Mouse (Mus musculus): ENCODE results near the gene Gse1. TPM values are rescaled to one million over a fixed set of nuclear protein-coding genes. Genes with fewer than 3 reads are reported as not detected.
A peak's percentile ranks its signal among the peaks of the same experiment; 100 is the strongest.

The Gse1 gene
- polyA plus RNA-seq, 1 experiment = 70.4 TPM

- no peak for TF ChIP-seq CTCF (IDR thresholded peaks at IDR 0.05; ENCODE audit: borderline replicate concordance, extremely low read depth, insufficient read depth, insufficient read length)
- TF ChIP-seq POLR2A (IDR thresholded peaks at IDR 0.05; ENCODE audit: borderline replicate concordance, extremely low read depth, insufficient read depth, insufficient read length, poor library complexity, severe bottlenecking) = no peak
- peak; percentile 93 for DNase-seq (ENCODE audit: low read depth)
Measured at GRCm38 (mm10) chr8:120399212-120399934, 171.1 kb downstream of the Gse1 start.

GRCm38 (mm10) chr8:120401216-120401615 is 173.0 kb downstream of the Gse1 start:
- no peak for TF ChIP-seq POLR2A (IDR thresholded peaks at IDR 0.05; ENCODE audit: borderline replicate concordance, extremely low read depth, insufficient read depth, insufficient read length, poor library complexity, severe bottlenecking)
- TF ChIP-seq CTCF (IDR thresholded peaks at IDR 0.05; ENCODE audit: borderline replicate concordance, extremely low read depth, insufficient read depth, insufficient read length) = no peak
- DNase-seq (ENCODE audit: low read depth) = no peak

GRCm38 (mm10) chr8:120401712-120402111 is 173.5 kb downstream of the Gse1 start:
- no peak for DNase-seq (ENCODE audit: low read depth)
- no peak for TF ChIP-seq CTCF (IDR thresholded peaks at IDR 0.05; ENCODE audit: borderline replicate concordance, extremely low read depth, insufficient read depth, insufficient read length)

GRCm38 (mm10) chr8:120403606-120404269 is 175.5 kb downstream of the Gse1 start:
- no peak for DNase-seq (ENCODE audit: low read depth)
- no peak for TF ChIP-seq CTCF (IDR thresholded peaks at IDR 0.05; ENCODE audit: borderline replicate concordance, extremely low read depth, insufficient read depth, insufficient read length)
- no peak for TF ChIP-seq POLR2A (IDR thresholded peaks at IDR 0.05; ENCODE audit: borderline replicate concordance, extremely low read depth, insufficient read depth, insufficient read length, poor library complexity, severe bottlenecking)

GRCm38 (mm10) chr8:120404609-120405036 is 176.4 kb downstream of the Gse1 start:
- peak; percentile 91 for DNase-seq (ENCODE audit: low read depth)
- peak; percentile 69 for TF ChIP-seq CTCF (IDR thresholded peaks at IDR 0.05; ENCODE audit: borderline replicate concordance, extremely low read depth, insufficient read depth, insufficient read length)
- TF ChIP-seq POLR2A (IDR thresholded peaks at IDR 0.05; ENCODE audit: borderline replicate concordance, extremely low read depth, insufficient read depth, insufficient read length, poor library complexity, severe bottlenecking) = no peak

GRCm38 (mm10) chr8:120406008-120406632 is 177.9 kb downstream of the Gse1 start:
- TF ChIP-seq POLR2A (IDR thresholded peaks at IDR 0.05; ENCODE audit: borderline replicate concordance, extremely low read depth, insufficient read depth, insufficient read length, poor library complexity, severe bottlenecking) = no peak
- TF ChIP-seq CTCF (IDR thresholded peaks at IDR 0.05; ENCODE audit: borderline replicate concordance, extremely low read depth, insufficient read depth, insufficient read length) = no peak
- DNase-seq (ENCODE audit: low read depth) = no peak

- no peak for TF ChIP-seq POLR2A (IDR thresholded peaks at IDR 0.05; ENCODE audit: borderline replicate concordance, extremely low read depth, insufficient read depth, insufficient read length, poor library complexity, severe bottlenecking)
- TF ChIP-seq CTCF (IDR thresholded peaks at IDR 0.05; ENCODE audit: borderline replicate concordance, extremely low read depth, insufficient read depth, insufficient read length) = peak; percentile 68
- DNase-seq (ENCODE audit: low read depth) = peak; percentile 81
Measured at GRCm38 (mm10) chr8:120407701-120408240, 179.5 kb downstream of the Gse1 start.

GRCm38 (mm10) chr8:120408241-120409215 is 180.3 kb downstream of the Gse1 start:
- no peak for DNase-seq (ENCODE audit: low read depth)
- TF ChIP-seq CTCF (IDR thresholded peaks at IDR 0.05; ENCODE audit: borderline replicate concordance, extremely low read depth, insufficient read depth, insufficient read length) = 0 out of 2 replicates have a peak, but pooled peaks have one; percentile 1
- no peak for TF ChIP-seq POLR2A (IDR thresholded peaks at IDR 0.05; ENCODE audit: borderline replicate concordance, extremely low read depth, insufficient read depth, insufficient read length, poor library complexity, severe bottlenecking)

GRCm38 (mm10) chr8:120409371-120410013 is 181.2 kb downstream of the Gse1 start:
- TF ChIP-seq CTCF (IDR thresholded peaks at IDR 0.05; ENCODE audit: borderline replicate concordance, extremely low read depth, insufficient read depth, insufficient read length) = no peak
- TF ChIP-seq POLR2A (IDR thresholded peaks at IDR 0.05; ENCODE audit: borderline replicate concordance, extremely low read depth, insufficient read depth, insufficient read length, poor library complexity, severe bottlenecking) = no peak
- DNase-seq (ENCODE audit: low read depth) = peak; percentile 72

- TF ChIP-seq CTCF (IDR thresholded peaks at IDR 0.05; ENCODE audit: borderline replicate concordance, extremely low read depth, insufficient read depth, insufficient read length) (no peak), POLR2A (IDR thresholded peaks at IDR 0.05; ENCODE audit: borderline replicate concordance, extremely low read depth, insufficient read depth, insufficient read length, poor library complexity, severe bottlenecking) (no peak)
- peak; percentile 57 for DNase-seq (ENCODE audit: low read depth)
Measured at GRCm38 (mm10) chr8:120411059-120411458, 182.8 kb downstream of the Gse1 start.

Measured in brain, embryonic 14.5 days (tissue).